In genomic region chr10:68759789-68760188, GRCm38 (mm10) we compare ENCODE assay signal across 16 mouse cellular contexts. TPM values are rescaled to one million over a fixed set of nuclear protein-coding genes. Genes with fewer than 3 reads are reported as not detected.
DNase-seq lines count a peak whose midpoint lies in the region; ATAC-seq and TF ChIP-seq lines count a peak whose summit lies in the region.
"Had no signal": no experiment of that assay in that cellular context is flagged by ENCODE, and none has a peak within 500 bp of the region (broad histone marks: within the 10 kb centered on the region; RNA-seq: fewer than 3 reads in every experiment).

No protein-coding gene starts in this region.

- H3K27me3 ChIP-seq in hindbrain, embryonic 10.5 days (ENCODE audit: insufficient read depth, poor library complexity, severe bottlenecking): no peaks in the 10 kb centered on the region
- no peaks in the 10 kb centered on the region for H3K27me3 ChIP-seq in hindbrain, embryonic 16.5 days (replicated peaks; ENCODE audit: control insufficient read depth, insufficient read depth, low read length)
- no peaks in the 10 kb centered on the region for H3K27me3 ChIP-seq in embryonic facial prominence, embryonic 14.5 days (replicated peaks; ENCODE audit: control insufficient read depth, insufficient read depth, low read length)
- H3K27me3 ChIP-seq in limb, embryonic 14.5 days (ENCODE audit: control insufficient read depth, insufficient read depth, low read length): no peaks in the 10 kb centered on the region
- H3K27me3 ChIP-seq in kidney, embryonic 15.5 days: no peaks in the 10 kb centered on the region
- H3K27me3 ChIP-seq: CH12.LX; forebrain, embryonic 13.5 days; liver, embryonic 12.5 days had no signal

- no peaks in the 10 kb centered on the region for H3K36me3 ChIP-seq in hindbrain, embryonic 10.5 days
- H3K36me3 ChIP-seq in hindbrain, embryonic 16.5 days (ENCODE audit: control insufficient read depth, insufficient read depth, low read length): no peaks in the 10 kb centered on the region
- H3K36me3 ChIP-seq in embryonic facial prominence, embryonic 14.5 days (ENCODE audit: control insufficient read depth, insufficient read depth, low read length): no peaks in the 10 kb centered on the region
- H3K36me3 ChIP-seq in limb, embryonic 14.5 days (ENCODE audit: control insufficient read depth, insufficient read depth, low read length): no peaks in the 10 kb centered on the region; the same call in none of the 2 replicates
- no peaks in the 10 kb centered on the region for H3K36me3 ChIP-seq in kidney, embryonic 15.5 days
- H3K36me3 ChIP-seq: liver, embryonic 12.5 days had no signal

- WGBS in hindbrain, embryonic 10.5 days: 57% methylated on average over 7 of the region's 7 CpGs
- WGBS in hindbrain, embryonic 16.5 days: 34% methylated on average over 7 of the region's 7 CpGs
- 31% methylated on average over 7 of the region's 7 CpGs for WGBS in embryonic facial prominence, embryonic 14.5 days
- WGBS in limb, embryonic 14.5 days: 36% methylated on average over 7 of the region's 7 CpGs
- WGBS in kidney, embryonic 15.5 days: 77% methylated on average over 7 of the region's 7 CpGs

- H3K9ac ChIP-seq in hindbrain, embryonic 16.5 days (ENCODE audit: low read depth, low read length): no peak overlapping the region
- H3K9ac ChIP-seq in embryonic facial prominence, embryonic 14.5 days (ENCODE audit: low read depth, low read length): no peak overlapping the region
- no peak overlapping the region for H3K9ac ChIP-seq in limb, embryonic 14.5 days (ENCODE audit: low read depth, low read length, severe bottlenecking)
- H3K9ac ChIP-seq in kidney, embryonic 15.5 days: no peak overlapping the region
- H3K9ac ChIP-seq: forebrain, embryonic 13.5 days; liver, embryonic 12.5 days had no signal

- no peak for TF ChIP-seq POLR2A in limb, embryonic 14.5 days (IDR thresholded peaks at IDR 0.05; ENCODE audit: borderline replicate concordance, extremely low read depth, insufficient read depth, insufficient read length)

- no peak for ATAC-seq in hindbrain, embryonic 16.5 days
- ATAC-seq in embryonic facial prominence, embryonic 14.5 days (ENCODE audit: low read depth): 0 out of 2 replicates have a peak, but pooled peaks have one; percentile 33
- ATAC-seq in limb, embryonic 14.5 days (ENCODE audit: low FRiP score, low read depth): peak; percentile 41; the same call in 1 of the 2 replicates
- no peak for ATAC-seq in kidney, embryonic 15.5 days (replicated peaks; ENCODE audit: low FRiP score)
- ATAC-seq: forebrain, embryonic 13.5 days; liver, embryonic 12.5 days; midbrain, embryonic 16.5 days had no signal

- DNase-seq in hindbrain, embryonic 10.5 days (ENCODE audit: low spot score): peak; percentile 35
- DNase-seq in embryo, embryonic 11 days: peak; percentile 45
- DNase-seq in embryonic facial prominence, embryonic 14.5 days (ENCODE audit: low spot score): peak; percentile 50
- no peak for DNase-seq in limb, embryonic 14.5 days (ENCODE audit: low spot score)
- DNase-seq in frontal cortex, postnatal 14 days (ENCODE audit: low spot score in 2 of 2): no peak
- DNase-seq: cerebellum, adult 11 months; kidney, adult 11 months had no signal

- peaks cover 10% of the 10 kb centered on the region for H3K4me1 ChIP-seq in hindbrain, embryonic 10.5 days (replicated peaks)
- H3K4me1 ChIP-seq in hindbrain, embryonic 16.5 days (ENCODE audit: control insufficient read depth, insufficient read depth, low read depth, low read length): no peaks in the 10 kb centered on the region
- peaks cover 4% of the 10 kb centered on the region; the same call in 1 of the 2 replicates for H3K4me1 ChIP-seq in embryonic facial prominence, embryonic 14.5 days (ENCODE audit: control insufficient read depth, insufficient read depth, low read length)
- H3K4me1 ChIP-seq in limb, embryonic 14.5 days (ENCODE audit: control insufficient read depth, insufficient read depth, low read length): no peaks in the 10 kb centered on the region
- no peaks in the 10 kb centered on the region for H3K4me1 ChIP-seq in kidney, embryonic 15.5 days
- H3K4me1 ChIP-seq: liver, embryonic 12.5 days had no signal

- no peak overlapping the region for H3K4me2 ChIP-seq in hindbrain, embryonic 16.5 days (ENCODE audit: low read length)
- 0 out of 2 replicates have a peak overlapping the region, but pooled peaks have one; percentile 7 for H3K4me2 ChIP-seq in embryonic facial prominence, embryonic 14.5 days (ENCODE audit: low read depth, low read length)
- no peak overlapping the region for H3K4me2 ChIP-seq in limb, embryonic 14.5 days (replicated peaks; ENCODE audit: low read depth, low read length, severe bottlenecking)
- no peak overlapping the region for H3K4me2 ChIP-seq in kidney, embryonic 15.5 days
- H3K4me2 ChIP-seq: forebrain, embryonic 13.5 days; heart, embryonic 11.5 days; liver, embryonic 12.5 days had no signal

- no peak overlapping the region for H3K27ac ChIP-seq in hindbrain, embryonic 10.5 days
- H3K27ac ChIP-seq in hindbrain, embryonic 16.5 days (ENCODE audit: low read depth, low read length): no peak overlapping the region
- peak overlapping the region; percentile 45 for H3K27ac ChIP-seq in embryonic facial prominence, embryonic 14.5 days (replicated peaks; ENCODE audit: low read depth, low read length)
- no peak overlapping the region for H3K27ac ChIP-seq in limb, embryonic 14.5 days (replicated peaks; ENCODE audit: low read depth, low read length)
- no peak overlapping the region for H3K27ac ChIP-seq in kidney, embryonic 15.5 days
- H3K27ac ChIP-seq: forebrain, embryonic 13.5 days; gastrocnemius, adult 2 months; kidney, postnatal 0 days; liver, embryonic 12.5 days had no signal

- H3K4me3 ChIP-seq in hindbrain, embryonic 10.5 days: no peak overlapping the region
- H3K4me3 ChIP-seq in hindbrain, embryonic 16.5 days (ENCODE audit: low read length): no peak overlapping the region
- no peak overlapping the region for H3K4me3 ChIP-seq in embryonic facial prominence, embryonic 14.5 days (ENCODE audit: low read depth, low read length)
- no peak overlapping the region for H3K4me3 ChIP-seq in limb, embryonic 14.5 days (replicated peaks; ENCODE audit: low read length)
- no peak overlapping the region for H3K4me3 ChIP-seq in kidney, embryonic 15.5 days (replicated peaks)
- H3K4me3 ChIP-seq: forebrain, embryonic 13.5 days; gastrocnemius, adult 2 months; liver, embryonic 12.5 days had no signal

- H3K9me3 ChIP-seq in hindbrain, embryonic 10.5 days: no peaks in the 10 kb centered on the region
- no peaks in the 10 kb centered on the region for H3K9me3 ChIP-seq in hindbrain, embryonic 16.5 days (ENCODE audit: control insufficient read depth, low read length)
- H3K9me3 ChIP-seq in embryonic facial prominence, embryonic 14.5 days (ENCODE audit: control insufficient read depth, low read length): no peaks in the 10 kb centered on the region
- H3K9me3 ChIP-seq in limb, embryonic 14.5 days (ENCODE audit: control insufficient read depth, low read length): no peaks in the 10 kb centered on the region
- H3K9me3 ChIP-seq in kidney, embryonic 15.5 days (replicated peaks): no peaks in the 10 kb centered on the region
- H3K9me3 ChIP-seq: forebrain, embryonic 13.5 days; liver, embryonic 12.5 days had no signal

RNA-seq across cellular contexts. Expression of gene Tmem26, which starts 36.3 kb away (rescaled TPM):
- polyA plus RNA-seq in hindbrain, embryonic 10.5 days (2016; fragmentation: Nextera tagmentation; extraction: Ambion mirVana): 2.7 and 5.0 TPM in 2 replicates
- polyA plus RNA-seq in hindbrain, embryonic 16.5 days (2015; fragmentation: Nextera tagmentation; extraction: Ambion mirVana): 4.6 and 5.7 TPM in 2 replicates
- polyA plus RNA-seq in embryonic facial prominence, embryonic 14.5 days (2014; fragmentation: Nextera tagmentation; extraction: Ambion mirVana): 31.9 and 39.4 TPM in 2 replicates
- polyA plus RNA-seq in limb, embryonic 14.5 days (2012; rRNA removed): 29.4 and 37.0 TPM in 2 replicates
- polyA plus RNA-seq in limb, embryonic 14.5 days (2014; fragmentation: Nextera tagmentation; extraction: Ambion mirVana): 59.6 and 74.3 TPM in 2 replicates
- polyA plus RNA-seq in kidney, embryonic 15.5 days (2015; fragmentation: Nextera tagmentation; extraction: Ambion mirVana): 5.9 and 7.6 TPM in 2 replicates

Comparison
In these comparisons a context has a peak if more than half of its experiments do, and no peak if none do; other contexts are left out.
1. DNase-seq: peak in hindbrain, embryonic 10.5 days (single experiment), embryo, embryonic 11 days (single experiment) and embryonic facial prominence, embryonic 14.5 days (single experiment); none in limb, embryonic 14.5 days (single experiment) and frontal cortex, postnatal 14 days (0 of 2).
2. ATAC-seq: peak in embryonic facial prominence, embryonic 14.5 days (single experiment) and limb, embryonic 14.5 days (single experiment); none in hindbrain, embryonic 16.5 days (single experiment) and kidney, embryonic 15.5 days (single experiment).